Mouse (Mus musculus) lung, postnatal 4 days (tissue): ENCODE data around the gene Slc35c2.
A peak's percentile ranks its signal among the peaks of the same experiment; 100 is the strongest.

Experiments used
- DNase-seq, 2 experiments: peaks; one replicate each; pipeline ENCODE4 v3.0.0; 2021

Slc35c2 gene

DNA sequence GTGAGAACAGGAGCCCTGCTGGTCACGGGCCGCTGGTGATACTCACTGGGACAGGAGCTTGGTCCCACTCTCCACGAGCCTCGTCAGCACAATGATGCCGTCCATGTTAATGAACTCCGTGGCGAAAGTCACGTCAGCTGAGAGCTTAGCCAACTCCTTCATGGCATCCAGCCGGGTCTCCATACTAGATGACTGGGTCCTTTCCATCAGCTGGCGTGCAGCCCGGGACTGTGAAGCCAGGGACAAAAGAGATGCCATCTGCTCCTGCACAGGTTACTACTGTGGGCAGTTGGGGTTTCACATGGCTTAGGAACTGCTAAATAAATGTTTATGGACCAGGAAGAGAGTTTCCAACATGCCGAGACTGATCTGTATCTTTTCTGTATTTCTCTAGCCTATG is 23.9 kb upstream of the Slc35c2 start:
- no peak for DNase-seq

DNA sequence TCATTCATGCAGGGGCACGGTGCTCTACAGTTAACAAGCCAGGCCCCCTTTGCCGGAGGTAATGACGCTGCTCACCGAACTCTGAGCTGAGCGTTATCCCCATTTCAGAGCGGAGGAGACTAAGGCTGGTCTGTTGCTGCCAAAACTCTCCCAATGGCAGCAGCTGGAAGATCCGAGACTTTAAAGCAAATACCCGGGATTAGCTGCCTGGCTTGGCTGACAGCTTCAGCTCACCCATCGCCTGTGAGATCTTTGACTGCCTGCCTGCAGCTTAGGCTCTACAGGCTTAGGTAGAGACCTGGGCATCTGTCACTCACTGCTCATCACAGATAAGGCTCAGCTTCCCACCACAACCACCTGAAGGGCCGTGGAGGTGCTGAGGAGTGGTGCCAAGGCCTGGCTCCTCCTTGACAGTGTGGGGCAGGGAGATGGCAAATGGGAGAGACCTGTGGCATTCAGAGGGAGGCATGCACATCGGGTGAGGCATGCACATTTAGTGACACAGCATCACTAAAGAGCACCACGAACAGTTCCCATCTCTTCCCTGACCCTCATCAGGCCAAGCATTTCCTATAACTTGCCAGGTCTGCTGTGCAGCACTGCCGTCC is 23.3 kb upstream of the Slc35c2 start:
- no peak for DNase-seq

DNA sequence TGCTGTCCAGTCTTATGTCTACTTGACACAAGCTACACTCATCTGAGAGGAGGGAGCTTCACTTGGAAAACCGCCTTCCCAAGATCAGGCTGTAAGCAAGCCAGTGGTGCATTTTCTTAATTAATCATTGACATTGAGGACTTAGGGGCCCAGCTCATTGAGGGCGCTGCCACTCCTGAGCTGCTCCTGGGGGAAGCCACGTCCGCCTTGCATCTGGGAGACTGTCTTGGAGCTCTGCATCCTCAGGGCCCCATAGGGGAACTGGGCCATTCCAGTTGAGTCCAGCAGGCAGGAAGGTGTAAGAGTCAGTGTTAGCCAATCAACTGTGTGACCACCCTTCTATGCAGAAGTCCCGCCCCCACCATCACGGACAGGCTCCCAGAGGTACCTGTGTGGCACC is 20.1 kb upstream of the Slc35c2 start:
- no peak for DNase-seq

DNA sequence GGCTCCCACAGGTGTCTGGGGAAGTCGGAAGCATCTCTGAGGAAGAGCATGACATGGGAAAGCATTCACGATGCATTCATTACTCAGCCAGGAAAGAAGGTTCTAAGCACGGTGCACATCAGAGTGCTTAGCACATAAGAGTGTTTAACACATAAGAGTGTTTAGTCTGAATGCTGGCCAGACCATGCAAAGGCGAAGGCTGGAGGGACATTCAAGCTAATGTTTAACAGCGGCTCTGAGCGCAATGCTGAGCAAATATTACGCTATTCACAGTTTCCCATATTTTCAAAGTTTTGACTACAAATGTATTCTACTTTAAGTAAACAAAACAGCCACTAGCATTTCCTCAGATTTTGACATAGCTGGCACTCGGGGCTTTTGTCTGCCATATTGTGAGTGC is 17.8 kb upstream of the Slc35c2 start:
- DNase-seq: no peak

DNA sequence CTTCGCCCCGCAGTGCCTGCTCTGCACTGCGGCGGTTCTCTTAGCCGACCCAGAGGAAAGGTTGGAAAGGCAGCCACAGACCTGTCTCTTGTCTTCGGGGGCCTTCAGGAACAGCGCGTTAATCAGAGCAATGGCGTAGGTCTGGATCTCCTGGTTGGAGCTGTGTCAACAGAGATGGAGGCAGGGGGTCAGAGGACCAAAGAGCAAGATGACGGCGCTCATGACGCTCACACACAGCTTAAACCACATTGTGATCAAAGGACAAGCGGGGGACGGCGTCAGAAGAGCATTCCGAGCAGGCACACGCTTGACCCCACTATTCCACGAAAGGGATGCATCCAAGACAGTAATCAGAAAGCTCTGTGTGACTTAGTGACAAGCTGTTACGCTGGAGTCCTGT is 17.1 kb upstream of the Slc35c2 start:
- no peak for DNase-seq

DNA sequence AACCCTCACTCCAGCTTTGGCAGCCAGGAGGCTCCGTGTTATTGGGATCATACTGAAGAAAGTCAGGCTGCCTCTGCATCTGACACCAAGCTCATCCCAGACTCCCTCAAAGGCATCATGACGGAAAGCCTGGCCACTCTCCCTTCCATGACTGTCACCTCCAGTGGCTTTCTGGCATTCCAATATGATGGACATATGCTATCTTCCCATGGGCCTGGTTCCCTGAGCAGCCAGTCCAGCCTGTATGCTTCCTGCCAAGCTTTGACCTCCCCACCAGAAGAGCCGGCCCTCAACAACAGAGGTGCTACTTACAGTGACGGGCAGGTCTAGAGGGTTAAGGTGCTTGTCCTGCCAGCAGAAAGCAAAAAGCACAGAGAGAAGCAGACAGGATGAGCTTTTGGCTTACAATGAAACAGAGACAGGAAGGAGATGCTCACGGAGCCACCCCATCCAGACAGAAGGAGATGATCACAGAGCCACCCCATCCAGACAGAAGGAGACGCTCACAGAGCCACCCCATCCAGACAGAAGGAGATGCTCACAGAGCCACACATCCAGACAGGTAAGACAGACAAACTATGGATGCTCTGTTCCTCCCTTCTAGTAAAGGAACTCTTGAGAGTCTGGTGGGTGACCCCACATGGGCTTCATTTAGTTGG is 15.8 kb upstream of the Slc35c2 start:
- no peak for DNase-seq

DNA sequence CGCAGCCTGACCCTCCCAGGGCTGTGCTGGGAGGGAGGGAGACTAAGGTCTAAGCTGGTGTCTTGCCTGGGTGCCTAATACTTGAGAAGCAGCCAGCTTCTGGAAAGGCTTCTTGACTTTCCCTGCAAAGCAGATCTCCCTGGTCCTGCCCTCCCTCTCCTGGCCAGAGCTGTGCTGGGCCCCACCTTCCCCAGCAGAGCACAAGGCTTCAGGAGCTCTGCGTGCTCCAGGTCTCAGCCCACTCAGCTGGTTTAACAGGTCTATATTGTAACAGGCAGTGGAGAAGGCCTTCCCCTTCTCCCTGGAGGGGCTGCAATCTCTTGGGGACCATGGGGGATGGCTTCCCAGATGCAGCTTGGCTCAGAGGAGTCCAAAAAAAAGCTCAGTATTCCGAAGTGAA is 13.7 kb upstream of the Slc35c2 start:
- no peak for DNase-seq

DNA sequence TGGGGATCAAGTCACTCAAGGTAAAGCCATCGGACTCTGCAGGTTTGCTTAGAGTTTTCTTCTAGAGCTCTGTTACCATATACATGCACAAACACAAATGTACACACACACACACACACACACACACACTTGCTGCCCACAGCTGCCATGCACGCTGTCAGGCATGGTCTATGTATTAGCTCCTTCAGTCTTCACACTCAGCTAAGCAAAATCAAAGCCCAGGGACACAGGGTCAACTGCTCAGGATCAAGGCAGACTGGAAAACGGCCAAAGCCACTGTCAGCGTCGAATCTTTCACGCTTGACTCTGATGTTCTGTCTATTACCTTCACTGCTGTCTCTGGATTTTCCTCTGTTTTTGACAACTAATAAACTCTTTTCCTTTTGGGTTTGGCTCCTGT is 13.2 kb upstream of the Slc35c2 start:
- no peak for DNase-seq

DNA sequence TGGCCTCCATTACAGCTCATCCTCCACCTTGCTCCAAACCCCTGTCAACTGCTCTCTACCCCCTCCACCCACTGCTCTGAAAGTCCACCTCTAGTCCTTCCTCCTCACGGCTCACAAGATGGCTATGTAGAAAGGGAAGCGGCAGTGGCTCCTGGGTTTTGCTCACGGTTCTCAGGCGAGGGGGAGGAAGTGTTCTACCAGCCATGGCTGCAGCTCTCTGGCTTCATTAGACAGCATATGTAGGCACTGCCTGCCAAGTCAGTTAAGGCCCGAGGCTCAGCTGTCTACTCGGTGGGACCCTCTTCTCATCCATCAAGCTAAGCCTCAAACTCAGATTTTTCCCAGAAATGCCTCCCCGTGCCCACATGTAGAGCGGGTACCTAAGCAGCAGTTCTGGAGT is 12.8 kb upstream of the Slc35c2 start:
- no peak for DNase-seq

DNA sequence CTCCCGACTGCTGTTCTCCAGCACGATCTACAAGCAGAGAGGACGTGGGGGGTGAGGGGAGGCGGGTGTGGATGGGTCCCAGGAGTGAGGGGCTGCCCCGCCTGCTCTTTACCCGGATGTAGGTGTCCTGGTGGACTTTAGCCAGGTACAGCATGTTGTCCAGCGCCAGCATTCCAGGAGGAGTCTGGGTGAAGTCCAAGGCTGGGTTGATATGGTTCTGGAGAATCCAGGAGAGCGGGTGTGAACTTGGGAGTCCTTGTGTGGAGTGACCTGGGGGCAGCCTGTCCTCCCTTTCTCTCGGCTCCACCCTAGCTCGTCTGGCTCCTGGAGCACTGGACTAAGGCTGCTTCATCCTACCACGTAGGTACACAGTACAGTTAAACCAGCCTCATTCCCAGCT is 9.8 kb upstream of the Slc35c2 start:
- no peak for DNase-seq

DNA sequence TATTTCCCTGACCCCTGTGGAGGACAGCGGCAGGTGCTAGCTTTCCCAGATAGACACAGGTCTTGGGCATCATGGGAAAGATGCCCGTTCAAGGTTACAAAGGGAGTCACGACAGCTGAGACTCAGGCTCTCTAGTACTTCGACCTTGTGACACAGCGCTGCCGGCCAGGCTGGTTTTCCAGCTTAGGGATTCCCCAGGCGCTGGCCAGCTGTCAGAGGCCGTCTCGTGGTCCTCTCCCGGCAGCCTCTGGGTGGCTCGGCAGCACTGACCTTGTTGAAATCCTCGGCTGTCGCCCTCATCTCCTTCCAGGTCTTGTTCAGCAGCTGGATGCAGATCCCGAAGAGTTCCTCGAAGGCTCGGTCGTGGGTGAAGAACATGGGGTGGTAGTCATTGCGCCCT is 8.9 kb upstream of the Slc35c2 start:
- DNase-seq: no peak

DNA sequence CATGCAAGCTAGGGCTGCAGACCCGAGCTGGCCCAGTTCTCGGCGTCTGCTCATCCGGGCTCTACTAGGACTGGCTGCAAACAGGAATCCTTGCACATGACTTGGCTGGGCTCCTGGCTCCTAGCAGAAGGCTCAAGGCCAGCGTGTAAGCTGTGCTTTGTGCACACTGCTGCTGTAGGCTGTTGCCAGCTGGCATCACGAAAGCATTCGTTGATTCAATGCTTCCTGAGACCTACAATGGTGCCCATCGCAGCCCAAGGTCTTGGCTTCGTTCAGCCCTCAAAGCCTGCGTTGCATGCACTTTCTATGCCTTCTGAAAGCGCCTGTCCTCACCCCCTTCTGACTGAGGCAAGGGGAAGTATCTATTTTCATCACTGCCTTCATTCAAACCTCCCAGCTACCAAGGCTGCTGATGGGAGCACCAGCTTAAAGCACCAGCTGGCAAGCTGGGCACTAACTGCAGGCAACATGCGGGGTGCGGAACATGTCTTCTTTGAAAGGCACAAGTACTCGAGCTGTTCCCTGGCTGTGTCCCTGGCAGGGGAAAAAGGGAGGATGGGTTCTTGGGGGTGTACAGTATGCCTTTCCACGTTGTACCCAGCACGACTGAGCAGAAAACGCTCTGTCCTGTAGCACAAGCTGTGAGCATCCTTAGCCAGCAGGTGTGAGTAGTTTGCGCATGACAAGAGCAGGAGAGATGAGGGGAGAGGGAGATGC is 804 bp upstream of the Slc35c2 start:
- peak; percentile 75 to 91 for DNase-seq

DNA sequence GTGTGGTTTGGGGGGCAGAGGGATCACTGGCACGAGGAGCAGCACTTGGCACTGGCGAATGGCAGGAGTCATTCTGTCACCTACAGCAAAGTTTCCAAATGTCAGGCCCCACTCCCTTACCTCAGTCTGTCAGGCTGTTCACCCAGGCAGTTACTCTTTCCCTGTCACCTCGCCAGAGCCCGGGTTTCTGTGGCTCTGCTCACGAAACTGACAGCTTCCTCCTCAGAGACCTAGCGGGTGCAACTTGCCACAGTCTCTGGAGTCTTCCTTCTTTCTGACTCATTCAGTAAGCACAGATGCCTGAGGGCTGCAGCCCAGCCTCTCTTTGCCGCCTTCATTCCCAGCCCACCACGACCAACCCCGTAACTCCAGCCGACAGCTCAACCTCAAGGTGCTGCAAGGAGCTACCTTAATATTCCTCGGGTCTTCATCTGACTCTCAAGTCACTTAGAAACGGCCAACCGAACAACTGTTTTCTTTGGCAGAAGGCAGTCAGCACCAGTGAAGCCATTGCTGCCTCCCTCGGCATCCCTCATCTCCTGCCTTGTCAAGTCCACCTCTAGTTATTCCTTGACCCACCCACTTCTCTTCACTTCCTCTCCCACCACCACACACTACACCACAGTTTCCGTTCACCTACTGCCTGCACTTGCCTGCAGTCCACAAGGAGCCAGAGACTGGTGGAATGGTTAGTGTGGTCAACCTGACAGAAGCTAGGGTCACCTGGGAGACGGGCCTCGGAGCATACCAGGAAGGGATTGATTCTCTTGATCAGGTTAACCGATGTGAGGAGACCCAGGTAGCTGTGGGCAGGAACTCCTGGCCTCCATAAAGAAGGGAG is 1.1 kb downstream of the Slc35c2 start:
- peak in 1 of 2 experiments; percentile 48 for DNase-seq

DNA sequence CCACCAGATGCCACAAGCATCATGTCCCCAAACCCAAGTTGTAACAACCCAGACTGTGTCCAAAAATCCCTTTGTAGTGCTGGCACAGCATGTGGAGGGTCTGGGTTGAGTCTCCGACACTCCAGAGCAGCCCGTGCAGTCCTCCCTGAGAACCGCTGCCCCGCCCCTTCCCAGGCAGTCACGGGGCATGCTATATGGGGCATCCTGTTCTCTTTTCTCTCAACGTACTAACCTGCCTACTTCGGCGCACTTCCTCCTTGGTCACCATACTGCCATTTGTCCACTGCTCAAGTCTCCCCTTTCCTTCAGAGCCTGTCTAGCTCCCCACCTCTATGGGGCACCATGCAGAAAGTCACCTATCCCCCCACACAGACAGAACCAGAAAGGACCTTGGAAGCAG is 2.0 kb downstream of the Slc35c2 start:
- peak; percentile 47 to 50 for DNase-seq

DNA sequence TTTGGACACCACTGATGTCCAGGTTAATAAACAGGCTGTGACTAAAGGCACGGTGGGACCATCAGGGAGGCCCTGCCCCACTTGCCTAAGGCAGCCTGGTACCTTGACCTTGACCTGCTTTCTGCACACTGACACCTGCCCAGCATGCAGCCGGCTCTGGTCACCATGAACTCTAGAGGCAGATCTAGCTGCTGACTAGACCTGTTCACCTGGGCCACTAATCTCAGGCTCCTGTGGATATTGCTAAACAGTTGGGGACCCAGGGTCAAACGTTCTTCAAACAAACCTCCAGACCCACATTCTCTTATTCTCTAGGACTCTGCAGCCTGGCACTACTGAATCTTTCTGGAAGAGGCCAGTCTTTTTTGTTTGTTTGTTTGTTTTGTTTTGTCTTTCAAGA is 2.6 kb downstream of the Slc35c2 start:
- no peak for DNase-seq

DNA sequence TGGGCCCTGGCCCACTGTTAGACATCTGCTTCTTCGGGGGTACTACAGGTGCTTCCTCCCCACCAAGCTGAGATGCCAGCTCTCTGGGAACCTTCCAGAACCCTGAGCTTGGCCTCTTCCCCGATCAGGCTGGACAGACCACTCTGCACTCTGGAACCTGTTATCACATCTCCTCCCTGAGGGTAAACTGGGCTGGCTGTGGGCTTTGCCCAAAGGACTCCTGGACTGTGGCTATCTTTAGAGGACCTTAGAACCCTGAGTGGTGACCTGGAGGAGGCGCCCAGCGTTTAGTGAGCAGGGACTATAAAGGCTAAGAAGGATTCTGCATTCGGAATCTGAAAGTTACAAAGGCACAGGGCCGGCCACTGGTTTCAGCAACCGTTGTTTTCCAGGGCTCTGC is 3.3 kb downstream of the Slc35c2 start:
- DNase-seq: no peak

DNA sequence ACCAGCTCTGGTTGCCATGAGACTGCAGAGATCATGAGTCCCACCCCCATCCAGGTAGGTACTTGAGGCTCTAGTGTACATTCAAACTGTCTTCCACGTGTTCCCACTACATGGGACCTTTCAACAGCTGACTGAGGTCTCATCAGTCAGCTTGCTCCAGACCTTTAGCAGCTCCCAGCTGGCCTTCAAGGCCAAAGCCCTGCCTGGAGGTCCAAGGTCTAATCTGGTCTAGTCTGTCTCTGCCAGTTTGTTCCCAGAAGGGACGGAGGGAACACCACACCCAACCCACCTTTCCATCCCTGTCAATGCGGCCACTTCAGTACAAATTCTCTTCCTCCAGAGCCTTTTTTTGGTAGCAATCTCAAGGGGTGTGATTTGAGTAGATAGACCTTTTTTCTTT is 4.0 kb downstream of the Slc35c2 start:
- no peak for DNase-seq

DNA sequence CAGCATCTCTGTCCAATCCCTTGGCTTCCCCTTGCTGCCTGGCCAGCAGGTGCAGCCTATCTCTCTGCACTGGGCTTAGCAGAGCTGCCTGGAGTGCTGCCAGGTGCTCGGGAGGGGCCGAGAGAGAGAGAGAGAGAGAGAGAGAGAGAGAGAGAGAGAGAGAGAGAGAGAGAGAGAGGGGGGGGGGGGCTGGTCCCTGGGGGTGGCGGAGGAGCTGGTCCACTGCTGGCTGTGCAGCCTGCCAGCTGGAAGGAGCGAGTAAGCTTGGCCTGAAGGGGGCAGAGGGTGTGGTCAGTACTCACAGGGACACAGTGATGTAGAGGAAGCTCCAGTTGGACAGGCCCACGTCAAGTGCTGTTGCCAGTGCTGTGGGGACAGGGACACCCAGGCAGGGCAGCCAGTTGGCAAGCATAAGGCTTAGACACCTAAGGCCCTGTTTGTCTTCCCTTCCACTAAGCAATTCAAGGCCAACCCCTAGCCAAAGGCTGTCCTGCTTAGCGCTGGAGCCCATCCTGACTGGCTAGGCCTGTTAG is 5.8 kb downstream of the Slc35c2 start:
- peak; percentile 20 to 68 for DNase-seq

DNA sequence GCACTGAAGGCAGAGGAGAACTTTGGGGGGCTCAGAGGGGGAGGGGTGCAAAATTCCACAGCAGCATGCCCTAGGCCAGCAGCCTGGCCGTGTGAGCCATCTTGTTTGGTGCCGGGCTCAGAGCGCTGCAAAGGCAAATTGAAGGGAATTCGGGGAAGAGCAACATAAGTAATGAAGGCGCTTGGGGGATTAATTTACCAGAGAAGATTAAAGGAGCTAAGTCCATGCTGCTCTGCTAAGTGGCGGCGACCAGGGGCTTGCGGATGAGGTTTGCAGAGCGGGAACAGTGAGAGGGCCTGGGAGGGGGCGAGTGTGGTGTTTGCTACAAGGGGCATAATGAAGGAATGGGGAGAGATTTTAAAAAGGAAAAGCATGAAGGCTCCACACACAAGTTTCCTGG is 8.3 kb downstream of the Slc35c2 start:
- DNase-seq: no peak

DNA sequence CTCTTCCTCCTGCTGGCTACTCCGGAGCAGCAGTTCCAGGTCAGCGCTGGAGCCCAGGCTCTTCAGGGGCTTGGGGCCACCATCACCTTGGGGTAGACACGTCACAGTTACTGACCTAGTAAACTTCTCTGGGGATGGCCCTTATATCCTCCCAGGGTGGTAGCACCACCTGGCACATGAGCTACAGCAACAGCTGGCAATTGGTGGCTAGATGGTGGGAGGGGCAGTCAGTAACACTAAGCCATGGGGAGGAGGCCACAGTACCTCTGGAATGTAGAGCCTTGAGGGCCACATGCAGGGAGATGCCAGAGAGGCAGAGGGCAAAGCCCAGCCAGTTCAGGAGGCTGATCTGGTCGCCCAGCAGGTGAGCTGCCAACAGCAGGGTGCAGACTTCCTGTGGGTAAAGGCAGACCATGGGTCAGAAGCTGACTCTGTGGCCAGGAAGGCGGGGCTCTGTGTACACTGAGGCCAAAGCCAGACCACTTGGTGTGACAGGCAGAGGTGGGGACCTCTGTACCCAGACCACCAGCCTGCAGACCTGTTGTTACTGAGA is 10.4 kb downstream of the Slc35c2 start:
- no peak for DNase-seq

DNA sequence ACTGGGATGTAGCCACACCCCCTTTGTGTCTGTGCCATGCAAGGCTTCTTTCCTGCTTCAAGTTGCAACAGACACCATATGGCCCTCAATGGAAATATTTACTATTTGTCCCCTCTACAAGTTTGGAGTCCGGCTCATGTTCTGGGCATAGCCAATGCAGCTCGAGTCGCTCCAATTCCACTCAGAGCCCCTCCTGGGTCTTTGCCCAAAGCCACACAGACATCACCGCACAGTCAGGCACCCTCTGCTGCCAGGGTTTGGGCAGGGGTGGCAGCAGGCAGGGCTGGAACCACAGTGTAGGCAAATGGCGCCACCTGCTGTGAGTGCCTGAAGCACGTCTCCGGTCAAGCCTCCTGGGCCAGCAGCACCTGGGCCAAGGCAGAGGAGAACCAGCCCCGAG is 11.8 kb downstream of the Slc35c2 start:
- peak; percentile 72 to 76 for DNase-seq

DNA sequence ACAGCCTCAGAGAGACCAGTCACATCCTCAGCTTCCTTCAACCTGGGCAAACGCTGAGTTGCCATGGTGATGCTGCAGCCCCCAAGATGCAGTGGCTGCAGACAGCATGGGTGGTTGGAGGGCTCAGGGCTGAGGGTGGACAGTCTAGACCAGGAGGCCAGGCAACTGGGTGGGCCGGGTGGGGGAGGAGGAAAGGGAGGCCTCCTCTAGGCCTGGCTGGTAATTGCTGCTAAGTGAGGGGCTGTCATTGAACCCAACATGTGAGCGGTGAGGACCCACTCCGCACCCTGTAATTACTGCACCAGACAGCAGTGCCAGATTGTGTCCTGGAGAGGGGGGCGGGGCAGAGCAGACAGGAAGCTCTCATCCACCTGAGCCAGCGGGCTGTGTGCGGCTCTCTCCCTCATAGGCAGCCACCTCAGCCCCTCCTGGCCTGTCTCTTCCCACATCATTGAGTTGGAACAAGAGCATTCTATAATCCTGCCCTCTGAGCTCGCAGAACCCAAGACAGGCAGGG is 12.5 kb downstream of the Slc35c2 start:
- DNase-seq: no peak

DNA sequence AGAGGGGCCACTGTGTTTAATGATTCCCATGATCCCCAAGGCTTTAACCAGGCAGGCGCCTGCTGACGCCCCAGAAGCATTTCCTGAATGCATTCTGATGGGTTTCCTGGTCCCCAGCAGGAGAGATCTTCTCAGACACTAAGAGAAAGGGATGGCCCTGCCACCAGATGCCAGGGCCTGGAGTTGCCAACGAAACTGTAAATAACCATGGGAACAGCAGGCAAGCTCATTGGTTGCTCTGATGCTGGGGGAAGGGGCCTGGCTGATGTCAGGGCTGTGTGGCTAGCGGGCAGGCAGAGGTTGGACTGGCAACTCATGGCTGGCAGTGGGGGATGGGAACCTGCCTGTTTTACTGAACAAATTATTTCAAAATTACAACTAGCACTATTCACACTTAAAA is 14.1 kb downstream of the Slc35c2 start:
- no peak for DNase-seq
